Mouse (Mus musculus) bone marrow macrophage, adult 2 months (primary cell): ENCODE measurements at regions not wholly inside any gene's neighbourhood (a gene's known extent, or its start where the extent isn't known, plus 50 kb on each side); places are given as distances from the start of the nearest gene placed in this dataset.

Experiments used
- CTCF ChIP-seq: IDR thresholded peaks from 2 replicates; pipeline ENCODE4 v1.5.1; 2012; ENCODE audit warnings: low read depth, mild to moderate bottlenecking, low read length, moderate library complexity
- POLR2A ChIP-seq: IDR thresholded peaks from 2 replicates; pipeline ENCODE4 v1.6.1; 2012; ENCODE audit warnings: mild to moderate bottlenecking, low read depth, low read length, borderline replicate concordance

GRCm38 (mm10) chr13:106562588-106562987 is 374.2 kb downstream of the Ipo11 start:
- TF ChIP-seq CTCF (no peak), POLR2A (no peak)
